Mouse (Mus musculus) adrenal gland, postnatal 25 days (tissue): ENCODE measurements around the gene Gm21394. TPM values are rescaled to one million over a fixed set of nuclear protein-coding genes. Genes with fewer than 3 reads are reported as not detected.
"Not testable (repeated sequence)": the region's sequence is repeated elsewhere in the genome, so short reads cannot be mapped to it uniquely, and the experiment has no call there.

Experiments used
- DNase-seq: peaks from one replicate; pipeline ENCODE4 v3.0.0; 2021; ENCODE audit warnings: mixed read lengths
- long read RNA-seq: library from polyadenylated mRNA; stranded (forward); transcript quantifications from one replicate; pipeline ENCODE4 v2.0.0, GENCODE M21; 2021
- total RNA-seq: library from RNA; stranded (reverse); gene quantifications from 2 replicates; pipeline ENCODE4 v1.2.3, GENCODE M21; 2021

The Gm21394 gene
- total RNA-seq, result not detected in 2 replicates
- long read RNA-seq, result 0 reads

DNA sequence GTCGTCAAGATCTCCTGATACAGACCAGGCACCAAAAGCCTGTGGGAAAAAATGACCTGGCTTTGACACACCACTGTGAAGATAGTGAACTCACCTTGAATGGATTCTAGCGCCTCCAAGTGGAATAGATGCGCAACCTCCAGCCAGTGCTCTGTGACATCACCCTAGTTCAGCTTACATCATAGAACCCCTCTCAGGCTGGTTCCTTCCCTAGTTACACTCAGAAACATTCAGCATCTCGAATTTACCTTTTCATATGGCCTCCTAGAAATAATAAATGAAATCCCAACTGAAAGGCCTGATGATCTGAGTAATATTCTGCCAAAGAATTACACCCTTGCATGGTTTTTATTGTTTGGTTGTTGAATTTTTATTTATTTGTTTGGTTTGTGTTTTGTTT lies at the start of gene Gm21394:
Gene Gm21394, minus strand, starts transcription at position 101 of the 400 bp plus-strand sequence.
- DNase-seq, result not testable (repeated sequence)

Other genes with a start within 250 kb of the Gm21394 start
- not detected in 2 replicates for gene Gm21409, start 181.8 kb upstream of the Gm21394 start, total RNA-seq